Mouse (Mus musculus) myocyte (in vitro differentiated cells): ENCODE data around the gene Tbca. TPM values are rescaled to one million over a fixed set of nuclear protein-coding genes. Genes with fewer than 3 reads are reported as not detected.

Experiments used
- H3K27me3 ChIP-seq: one replicate; pipeline ENCODE4 v1.6.1; 2011; ENCODE audit not compliant: control insufficient read depth, insufficient read depth, insufficient read length
- H3K36me3 ChIP-seq: one replicate; pipeline ENCODE4 v1.6.1; 2011; ENCODE audit not compliant: control insufficient read depth, insufficient read depth
- H3K4me2 ChIP-seq: one replicate; pipeline ENCODE4 v1.6.1; 2011; ENCODE audit warnings: low read depth, control low read depth
- H3K4me3 ChIP-seq: one replicate; pipeline ENCODE4 v1.5.1; 2011; ENCODE audit warnings: mild to moderate bottlenecking, control low read depth, moderate library complexity
- H3K79me2 ChIP-seq: one replicate; pipeline ENCODE4 v1.6.1; 2011; ENCODE audit not compliant: control insufficient read depth, insufficient read depth
- H3ac ChIP-seq: one replicate; pipeline ENCODE4 v1.6.1; 2011; ENCODE audit not compliant: control insufficient read depth, insufficient read length
- CEBPB ChIP-seq: IDR thresholded peaks from 2 replicates; pipeline ENCODE4 v1.6.1; 2011; ENCODE audit warnings: mild to moderate bottlenecking, moderate library complexity; ENCODE audit not compliant: poor library complexity, insufficient read depth, severe bottlenecking
- E2F4 ChIP-seq: IDR thresholded peaks from one replicate; pipeline ENCODE4 v1.6.1; 2011; ENCODE audit warnings: mild to moderate bottlenecking, control low read depth, moderate library complexity; ENCODE audit not compliant: insufficient read depth
- MAX ChIP-seq: IDR thresholded peaks from one replicate; pipeline ENCODE4 v1.6.1; 2011; ENCODE audit warnings: low read depth, mild to moderate bottlenecking, control low read depth
- MYOD1 ChIP-seq, 3 experiments: IDR thresholded peaks; one replicate each; pipeline ENCODE4 v1.6.1; 2011; ENCODE audit warnings: control low read depth in 2 of 3, low read depth in 2 of 3, mild to moderate bottlenecking in 2 of 3, moderate library complexity in 1 of 3; ENCODE audit not compliant: insufficient read length in 2 of 3, control insufficient read depth in 1 of 3
- MYOG ChIP-seq, 3 experiments: IDR thresholded peaks; one replicate each; pipeline ENCODE4 v1.6.1; 2011; ENCODE audit warnings: control low read depth in 2 of 3, low read depth in 2 of 3, mild to moderate bottlenecking in 2 of 3; ENCODE audit not compliant: insufficient read length in 2 of 3, control insufficient read depth in 1 of 3, insufficient read depth in 1 of 3
- POLR2A ChIP-seq: IDR thresholded peaks from one replicate; pipeline ENCODE4 v1.6.1; 2011; ENCODE audit warnings: low read depth, mild to moderate bottlenecking, control low read depth, moderate library complexity; ENCODE audit not compliant: insufficient read length
- POLR2AphosphoS2 ChIP-seq: IDR thresholded peaks from one replicate; pipeline ENCODE4 v1.6.1; 2011; ENCODE audit warnings: low read depth, control low read depth; ENCODE audit not compliant: insufficient read length
- REST ChIP-seq: IDR thresholded peaks from one replicate; pipeline ENCODE4 v1.6.1; 2011; ENCODE audit warnings: mild to moderate bottlenecking, control low read depth, moderate library complexity; ENCODE audit not compliant: insufficient read depth, insufficient read length
- SRF ChIP-seq: IDR thresholded peaks from one replicate; pipeline ENCODE4 v1.6.1; 2011; ENCODE audit warnings: low read depth; ENCODE audit not compliant: control insufficient read depth, insufficient read length
- TCF12 ChIP-seq: IDR thresholded peaks from one replicate; pipeline ENCODE4 v1.6.1; 2011; ENCODE audit warnings: mild to moderate bottlenecking, control low read depth; ENCODE audit not compliant: poor library complexity, insufficient read depth, severe bottlenecking
- TCF3 ChIP-seq: IDR thresholded peaks from one replicate; pipeline ENCODE4 v1.6.1; 2011; ENCODE audit warnings: low read depth, control low read depth; ENCODE audit not compliant: insufficient read length
- USF1 ChIP-seq: IDR thresholded peaks from one replicate; pipeline ENCODE4 v1.6.1; 2011; ENCODE audit warnings: low read depth, mild to moderate bottlenecking, control low read depth, moderate library complexity
- polyA plus RNA-seq: library from polyadenylated mRNA; unstranded; fragments of >200 nt; fragmentation: generic; extraction: Trizol; gene quantifications from one replicate; pipeline ENCODE4 v1.2.1, GENCODE M21; 2012; ENCODE audit warnings: missing spikeins

The Tbca gene
- 253 TPM for polyA plus RNA-seq

- H3K36me3 ChIP-seq: no peaks in the 10 kb centered on the region
- peak within 1 kb of the TSS; percentile 54 for H3K4me3 ChIP-seq
- H3K4me2 ChIP-seq: peak within 1 kb of the TSS; percentile 82
- H3ac ChIP-seq: peak within 1 kb of the TSS; percentile 49
- peaks cover 48% of the 10 kb centered on the region for H3K79me2 ChIP-seq
- H3K27me3 ChIP-seq: no peaks in the 10 kb centered on the region
- TF ChIP-seq MYOD1 (IDR thresholded peaks at IDR 0.05; ENCODE audit: control insufficient read depth in 1 of 3, insufficient read length in 2 of 3, low read depth in 2 of 3) (peak in 1 of 3 experiments; percentile 16), TCF12 (no peak), MAX (no peak), POLR2A (peak; percentile 87), POLR2AphosphoS2 (peak; percentile 92), MYOG (IDR thresholded peaks at IDR 0.05; ENCODE audit: control insufficient read depth in 1 of 3, insufficient read depth in 1 of 3, insufficient read length in 2 of 3, low read depth in 2 of 3) (peak in 1 of 3 experiments; percentile 17)
These were observed at the start of gene Tbca for GRCm38 (mm10) chr13:94788771-94789649. TSS of gene Tbca (plus strand) at chr13:94788910.

GRCm38 (mm10) chr13:94745176-94745575 is 43.5 kb upstream of the Tbca start:
- Histone ChIP-seq H3K36me3 (no peaks in the 10 kb centered on the region), H3ac (no peak overlapping the region), H3K4me3 (no peak overlapping the region), H3K79me2 (no peaks in the 10 kb centered on the region), H3K4me2 (no peak overlapping the region), H3K27me3 (peaks cover 4% of the 10 kb centered on the region)
- TF ChIP-seq TCF3 (no peak), MYOG (IDR thresholded peaks at IDR 0.05; ENCODE audit: control insufficient read depth in 1 of 3, insufficient read depth in 1 of 3, insufficient read length in 2 of 3, low read depth in 2 of 3) (no peak), SRF (no peak), POLR2A (no peak), CEBPB (no peak), MAX (no peak), REST (no peak), USF1 (no peak), TCF12 (no peak), POLR2AphosphoS2 (no peak), MYOD1 (IDR thresholded peaks at IDR 0.05; ENCODE audit: control insufficient read depth in 1 of 3, insufficient read length in 2 of 3, low read depth in 2 of 3) (no peak), E2F4 (no peak)

GRCm38 (mm10) chr13:94765852-94766251 is 22.9 kb upstream of the Tbca start:
- H3K79me2 ChIP-seq: no peaks in the 10 kb centered on the region
- H3ac ChIP-seq: no peak overlapping the region
- no peak for TF ChIP-seq SRF
- TF ChIP-seq TCF3: no peak
- no peak for TF ChIP-seq MAX
- no peak for TF ChIP-seq POLR2A
- no peak for TF ChIP-seq E2F4
- no peak for TF ChIP-seq TCF12
- TF ChIP-seq REST: no peak
- no peaks in the 10 kb centered on the region for H3K36me3 ChIP-seq
- no peak overlapping the region for H3K4me3 ChIP-seq
- H3K27me3 ChIP-seq: peaks cover 8% of the 10 kb centered on the region
- no peak overlapping the region for H3K4me2 ChIP-seq

GRCm38 (mm10) chr13:94768460-94769154 is 20.1 kb upstream of the Tbca start:
- H3K36me3 ChIP-seq: no peaks in the 10 kb centered on the region
- H3K27me3 ChIP-seq: peaks cover 6% of the 10 kb centered on the region
- H3K4me2 ChIP-seq: no peak overlapping the region
- no peak overlapping the region for H3K4me3 ChIP-seq
- H3ac ChIP-seq: no peak overlapping the region
- TF ChIP-seq REST (no peak), MYOD1 (IDR thresholded peaks at IDR 0.05; ENCODE audit: control insufficient read depth in 1 of 3, insufficient read length in 2 of 3, low read depth in 2 of 3) (no peak), TCF12 (no peak), TCF3 (no peak), MAX (no peak)
- H3K79me2 ChIP-seq: no peaks in the 10 kb centered on the region

- no peaks in the 10 kb centered on the region for H3K36me3 ChIP-seq
- no peak overlapping the region for H3K4me2 ChIP-seq
- no peak overlapping the region for H3K4me3 ChIP-seq
- H3K79me2 ChIP-seq: no peaks in the 10 kb centered on the region
- no peak overlapping the region for H3ac ChIP-seq
- TF ChIP-seq E2F4 (no peak), MYOD1 (IDR thresholded peaks at IDR 0.05; ENCODE audit: control insufficient read depth in 1 of 3, insufficient read length in 2 of 3, low read depth in 2 of 3) (no peak), MYOG (IDR thresholded peaks at IDR 0.05; ENCODE audit: control insufficient read depth in 1 of 3, insufficient read depth in 1 of 3, insufficient read length in 2 of 3, low read depth in 2 of 3) (no peak), POLR2A (no peak), POLR2AphosphoS2 (no peak), CEBPB (no peak), TCF3 (no peak)
- peaks cover 6% of the 10 kb centered on the region for H3K27me3 ChIP-seq
These were observed 19.6 kb upstream of the Tbca start for GRCm38 (mm10) chr13:94769155-94769470.
